Mouse (Mus musculus) cortical plate, adult 2 months (tissue): ENCODE measurements around the gene Iqck.

ENCODE experiments used
- CTCF ChIP-seq: fragments of 200-500 bp; IDR thresholded peaks from 2 replicates; pipeline ENCODE4 v1.5.1; 2011; ENCODE audit warnings: mild to moderate bottlenecking, control low read depth, low read length; ENCODE audit not compliant: insufficient read depth; ENCODE audit errors: extremely low read depth
- POLR2A ChIP-seq: fragments of 200-500 bp; IDR thresholded peaks from 2 replicates; pipeline ENCODE4 v1.6.1; 2011; ENCODE audit warnings: mild to moderate bottlenecking, low read length, control low read depth; ENCODE audit not compliant: insufficient read depth; ENCODE audit errors: extremely low read depth

DNA sequence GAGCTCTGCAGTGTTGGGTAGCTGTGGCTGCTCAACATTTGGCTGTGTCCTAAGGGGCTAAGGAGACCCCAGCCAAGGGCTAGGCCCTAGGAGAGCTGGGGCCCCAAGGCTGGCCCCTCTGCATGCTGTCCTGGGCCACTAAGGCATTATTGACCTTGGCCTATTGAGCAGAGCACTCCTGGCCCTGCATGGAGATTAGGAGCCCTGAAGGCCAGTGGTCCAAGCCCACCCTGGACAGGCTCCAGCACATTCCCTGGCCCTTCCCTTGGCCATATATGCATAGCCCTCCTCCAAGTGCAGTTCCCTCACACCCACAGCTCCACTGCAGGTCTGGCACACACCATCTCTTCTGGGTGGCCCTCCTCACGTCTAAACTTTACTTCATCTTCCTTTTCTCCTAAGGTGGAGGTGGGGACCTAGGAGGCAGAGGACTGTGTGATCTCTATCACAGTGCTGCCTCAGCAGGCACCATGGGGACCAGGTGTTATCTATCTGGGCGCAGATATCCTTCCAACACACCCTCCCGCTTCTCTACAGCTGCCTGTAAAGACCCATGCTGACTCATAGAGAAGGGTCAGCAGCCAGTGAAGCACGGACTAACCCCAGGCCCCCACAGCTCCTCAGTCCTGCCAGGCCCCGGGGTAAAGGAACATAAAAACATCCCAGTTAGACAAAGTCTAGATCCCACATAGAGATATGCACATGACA, 5.9 kb upstream of the Iqck start:
- TF ChIP-seq POLR2A (no peak), CTCF (no peak)
